Mouse (Mus musculus): ENCODE data around the gene 4930523C07Rik.

Gene 4930523C07Rik

GRCm38 (mm10) chr1:160099659-160100302, 55.6 kb downstream of the 4930523C07Rik start:
- DNase-seq (ENCODE audit: low spot score in 2 of 2): no peak

GRCm38 (mm10) chr1:160100996-160101395, 56.8 kb downstream of the 4930523C07Rik start:
- no peak for DNase-seq (ENCODE audit: low spot score in 2 of 2)

- DNase-seq (ENCODE audit: low spot score in 2 of 2): no peak
Measured at GRCm38 (mm10) chr1:160105426-160105825, 61.2 kb downstream of the 4930523C07Rik start.

- no peak for DNase-seq (ENCODE audit: low spot score in 2 of 2)
Measured at GRCm38 (mm10) chr1:160108604-160109003, 64.4 kb downstream of the 4930523C07Rik start.

- DNase-seq (ENCODE audit: low spot score in 2 of 2): no peak
Measured at GRCm38 (mm10) chr1:160123957-160124356, 79.8 kb downstream of the 4930523C07Rik start.

Measured in urinary bladder, postnatal 4 days (tissue).